Mouse (Mus musculus): ENCODE data around the gene Hcfc1r1. TPM values are rescaled to one million over a fixed set of nuclear protein-coding genes. Genes with fewer than 3 reads are reported as not detected.

Hcfc1r1 gene
- total and polyA plus RNA-seq, 2 experiments from 2014 or later = 82.3 to 198 TPM

- Histone ChIP-seq H3K9ac (no peak overlapping the region), H3K27me3 (ENCODE audit: insufficient read depth, low read length) (no peaks in the 10 kb centered on the region), H3K4me3 (ENCODE audit: low read depth, low read length) (no peak overlapping the region), H3K9me3 (ENCODE audit: low read length) (no peaks in the 10 kb centered on the region), H3K27ac (ENCODE audit: low read depth, low read length) (no peak overlapping the region), H3K36me3 (ENCODE audit: insufficient read depth) (no peaks in the 10 kb centered on the region), H3K4me1 (ENCODE audit: insufficient read depth) (no peaks in the 10 kb centered on the region), H3K4me2 (ENCODE audit: low read depth) (no peak overlapping the region)
- DNase-seq (no peak), ATAC-seq (no peak)
- no peak for TF ChIP-seq CTCF (IDR thresholded peaks at IDR 0.05; ENCODE audit: low read depth)
- 39% methylated on average over 1 of the region's 1 CpGs for WGBS
These were observed 46.1 kb downstream of the Hcfc1r1 start for GRCm38 (mm10) chr17:23719455-23719854.

- 90% methylated on average over 2 of the region's 2 CpGs for WGBS
- no peak overlapping the region for H3K9ac ChIP-seq
- H3K4me2 ChIP-seq (ENCODE audit: low read depth) = no peak overlapping the region
- TF ChIP-seq CTCF (IDR thresholded peaks at IDR 0.05; ENCODE audit: low read depth) = no peak
- no peak overlapping the region for H3K27ac ChIP-seq (ENCODE audit: low read depth, low read length)
- no peaks in the 10 kb centered on the region for H3K27me3 ChIP-seq (ENCODE audit: insufficient read depth, low read length)
- no peaks in the 10 kb centered on the region for H3K4me1 ChIP-seq (ENCODE audit: insufficient read depth)
- H3K4me3 ChIP-seq (ENCODE audit: low read depth, low read length) = no peak overlapping the region
- H3K9me3 ChIP-seq (ENCODE audit: low read length) = no peaks in the 10 kb centered on the region
- ATAC-seq (no peak), DNase-seq (no peak)
- no peaks in the 10 kb centered on the region for H3K36me3 ChIP-seq (ENCODE audit: insufficient read depth)
These were observed 48.5 kb downstream of the Hcfc1r1 start for GRCm38 (mm10) chr17:23721886-23722285.

- H3K27me3 ChIP-seq (ENCODE audit: insufficient read depth, low read length) = no peaks in the 10 kb centered on the region
- H3K4me3 ChIP-seq (ENCODE audit: low read depth, low read length) = no peak within 1 kb of the TSS
- H3K9me3 ChIP-seq (ENCODE audit: low read length) = no peaks in the 10 kb centered on the region
- no peak for DNase-seq
- no peak for TF ChIP-seq CTCF (IDR thresholded peaks at IDR 0.05; ENCODE audit: low read depth)
- WGBS = 80% methylated on average over 7 of the region's 7 CpGs
- H3K36me3 ChIP-seq (ENCODE audit: insufficient read depth) = no peaks in the 10 kb centered on the region
- no peak for ATAC-seq
- no peak within 1 kb of the TSS for H3K9ac ChIP-seq
- H3K4me1 ChIP-seq (ENCODE audit: insufficient read depth) = no peaks in the 10 kb centered on the region
- H3K4me2 ChIP-seq (ENCODE audit: low read depth) = no peak within 1 kb of the TSS
- H3K27ac ChIP-seq (ENCODE audit: low read depth, low read length) = no peak within 1 kb of the TSS
These were observed 49.2 kb downstream of the Hcfc1r1 start, which contains the start of gene 1520401A03Rik for GRCm38 (mm10) chr17:23722376-23723125. 1520401A03Rik (minus strand) TSS chr17:23722783.

Other genes starting within 250 kb of the Hcfc1r1 start
- gene Vmn2r117, start 193.9 kb upstream of the Hcfc1r1 start, total RNA-seq (2014; rRNA removed) = not detected in 2 replicates
- gene Vmn2r117, start 193.9 kb upstream of the Hcfc1r1 start, polyA plus RNA-seq (2015; fragmentation: Nextera tagmentation; extraction: Ambion mirVana) = not detected in 2 replicates
- 16.9 and 18.8 TPM in 2 replicates for gene Zfp213, start 109.4 kb upstream of the Hcfc1r1 start, total RNA-seq (2014; rRNA removed)
- gene Zfp213, start 109.4 kb upstream of the Hcfc1r1 start, polyA plus RNA-seq (2015; fragmentation: Nextera tagmentation; extraction: Ambion mirVana) = 10.7 and 10.9 TPM in 2 replicates
- gene Zfp13, start 74.1 kb upstream of the Hcfc1r1 start, total RNA-seq (2014; rRNA removed) = 43.0 and 47.0 TPM in 2 replicates
- gene Zfp13, start 74.1 kb upstream of the Hcfc1r1 start, polyA plus RNA-seq (2015; fragmentation: Nextera tagmentation; extraction: Ambion mirVana) = 21.5 and 23.6 TPM in 2 replicates
- gene Zscan10, start 72.7 kb upstream of the Hcfc1r1 start, total RNA-seq (2014; rRNA removed) = not detected in 2 replicates
- 0.18 and 0.21 TPM in 2 replicates for gene Zscan10, start 72.7 kb upstream of the Hcfc1r1 start, polyA plus RNA-seq (2015; fragmentation: Nextera tagmentation; extraction: Ambion mirVana)
- 0.31 and 0.48 TPM in 2 replicates for gene Mmp25, start 28.3 kb upstream of the Hcfc1r1 start, total RNA-seq (2014; rRNA removed)
- gene Mmp25, start 28.3 kb upstream of the Hcfc1r1 start, polyA plus RNA-seq (2015; fragmentation: Nextera tagmentation; extraction: Ambion mirVana) = 0.91 and 1.1 TPM in 2 replicates
- 0.14 TPM in 1 of 2 replicates, not detected in the other for gene Bicdl2, start 13.1 kb upstream of the Hcfc1r1 start, total RNA-seq (2014; rRNA removed)
- gene Bicdl2, start 13.1 kb upstream of the Hcfc1r1 start, polyA plus RNA-seq (2015; fragmentation: Nextera tagmentation; extraction: Ambion mirVana) = 0.12 TPM in 1 of 2 replicates, not detected in the other
- 14.7 and 18.2 TPM in 2 replicates for gene Thoc6, start 286 bp downstream of the Hcfc1r1 start, total RNA-seq (2014; rRNA removed)
- gene Thoc6, start 286 bp downstream of the Hcfc1r1 start, polyA plus RNA-seq (2015; fragmentation: Nextera tagmentation; extraction: Ambion mirVana) = 18.0 and 21.1 TPM in 2 replicates
- gene Tnfrsf12a, start 3.9 kb downstream of the Hcfc1r1 start, total RNA-seq (2014; rRNA removed) = 1.4 and 3.9 TPM in 2 replicates
- gene Tnfrsf12a, start 3.9 kb downstream of the Hcfc1r1 start, polyA plus RNA-seq (2015; fragmentation: Nextera tagmentation; extraction: Ambion mirVana) = 2.0 and 3.6 TPM in 2 replicates
- gene Cldn6, start 5.7 kb downstream of the Hcfc1r1 start, total RNA-seq (2014; rRNA removed) = 0.31 and 1.8 TPM in 2 replicates
- gene Cldn6, start 5.7 kb downstream of the Hcfc1r1 start, polyA plus RNA-seq (2015; fragmentation: Nextera tagmentation; extraction: Ambion mirVana) = 0.39 and 0.76 TPM in 2 replicates
- 0.54 TPM in 1 of 2 replicates, not detected in the other for gene Cldn9, start 10.4 kb downstream of the Hcfc1r1 start, total RNA-seq (2014; rRNA removed)
- 0.25 and 0.62 TPM in 2 replicates for gene Cldn9, start 10.4 kb downstream of the Hcfc1r1 start, polyA plus RNA-seq (2015; fragmentation: Nextera tagmentation; extraction: Ambion mirVana)
- not detected in 2 replicates for gene 1520401A03Rik, start 49.2 kb downstream of the Hcfc1r1 start, total RNA-seq (2014; rRNA removed)
- not detected in 2 replicates for gene 1520401A03Rik, start 49.2 kb downstream of the Hcfc1r1 start, polyA plus RNA-seq (2015; fragmentation: Nextera tagmentation; extraction: Ambion mirVana)
- gene Pkmyt1, start 52.7 kb downstream of the Hcfc1r1 start, total RNA-seq (2014; rRNA removed) = 9.1 and 16.3 TPM in 2 replicates
- gene Pkmyt1, start 52.7 kb downstream of the Hcfc1r1 start, polyA plus RNA-seq (2015; fragmentation: Nextera tagmentation; extraction: Ambion mirVana) = 14.1 and 14.5 TPM in 2 replicates
- 51.9 and 54.9 TPM in 2 replicates for gene Paqr4, start 67.3 kb downstream of the Hcfc1r1 start, total RNA-seq (2014; rRNA removed)
- gene Paqr4, start 67.3 kb downstream of the Hcfc1r1 start, polyA plus RNA-seq (2015; fragmentation: Nextera tagmentation; extraction: Ambion mirVana) = 48.8 and 56.9 TPM in 2 replicates
- 0.38 and 0.90 TPM in 2 replicates for gene Kremen2, start 72.2 kb downstream of the Hcfc1r1 start, total RNA-seq (2014; rRNA removed)
- 0.23 and 0.82 TPM in 2 replicates for gene Kremen2, start 72.2 kb downstream of the Hcfc1r1 start, polyA plus RNA-seq (2015; fragmentation: Nextera tagmentation; extraction: Ambion mirVana)
- gene Flywch1, start 98.0 kb downstream of the Hcfc1r1 start, total RNA-seq (2014; rRNA removed) = 167 and 189 TPM in 2 replicates
- 117 and 135 TPM in 2 replicates for gene Flywch1, start 98.0 kb downstream of the Hcfc1r1 start, polyA plus RNA-seq (2015; fragmentation: Nextera tagmentation; extraction: Ambion mirVana)
- 55.0 and 69.2 TPM in 2 replicates for gene Flywch2, start 112.5 kb downstream of the Hcfc1r1 start, total RNA-seq (2014; rRNA removed)
- gene Flywch2, start 112.5 kb downstream of the Hcfc1r1 start, polyA plus RNA-seq (2015; fragmentation: Nextera tagmentation; extraction: Ambion mirVana) = 77.4 and 79.2 TPM in 2 replicates
- 106 and 147 TPM in 2 replicates for gene Srrm2, start 116.9 kb downstream of the Hcfc1r1 start, total RNA-seq (2014; rRNA removed)
- gene Srrm2, start 116.9 kb downstream of the Hcfc1r1 start, polyA plus RNA-seq (2015; fragmentation: Nextera tagmentation; extraction: Ambion mirVana) = 218 and 384 TPM in 2 replicates
- gene Elob, start 155.5 kb downstream of the Hcfc1r1 start, total RNA-seq (2014; rRNA removed) = 1,186 and 1,488 TPM in 2 replicates
- gene Elob, start 155.5 kb downstream of the Hcfc1r1 start, polyA plus RNA-seq (2015; fragmentation: Nextera tagmentation; extraction: Ambion mirVana) = 1,394 and 1,814 TPM in 2 replicates
- gene Prss33, start 162.5 kb downstream of the Hcfc1r1 start, total RNA-seq (2014; rRNA removed) = not detected in 2 replicates
- not detected in 2 replicates for gene Prss33, start 162.5 kb downstream of the Hcfc1r1 start, polyA plus RNA-seq (2015; fragmentation: Nextera tagmentation; extraction: Ambion mirVana)
- 0.57 TPM in 1 of 2 replicates, not detected in the other for gene Prss32, start 170.3 kb downstream of the Hcfc1r1 start, total RNA-seq (2014; rRNA removed)
- 0.20 and 0.30 TPM in 2 replicates for gene Prss32, start 170.3 kb downstream of the Hcfc1r1 start, polyA plus RNA-seq (2015; fragmentation: Nextera tagmentation; extraction: Ambion mirVana)
- 0.31 and 1.0 TPM in 2 replicates for gene Prss41, start 170.6 kb downstream of the Hcfc1r1 start, total RNA-seq (2014; rRNA removed)
- 1.0 and 1.3 TPM in 2 replicates for gene Prss41, start 170.6 kb downstream of the Hcfc1r1 start, polyA plus RNA-seq (2015; fragmentation: Nextera tagmentation; extraction: Ambion mirVana)
- gene Prss21, start 194.5 kb downstream of the Hcfc1r1 start, total RNA-seq (2014; rRNA removed) = not detected in 2 replicates
- gene Prss21, start 194.5 kb downstream of the Hcfc1r1 start, polyA plus RNA-seq (2015; fragmentation: Nextera tagmentation; extraction: Ambion mirVana) = not detected in 2 replicates
- gene Dcpp1, start 207.3 kb downstream of the Hcfc1r1 start, total RNA-seq (2014; rRNA removed) = not detected in 2 replicates
- gene Dcpp1, start 207.3 kb downstream of the Hcfc1r1 start, polyA plus RNA-seq (2015; fragmentation: Nextera tagmentation; extraction: Ambion mirVana) = not detected in 2 replicates
- not detected in 2 replicates for gene Dcpp2, start 207.3 kb downstream of the Hcfc1r1 start, total RNA-seq (2014; rRNA removed)
- gene Dcpp2, start 207.3 kb downstream of the Hcfc1r1 start, polyA plus RNA-seq (2015; fragmentation: Nextera tagmentation; extraction: Ambion mirVana) = not detected in 2 replicates
- not detected in 2 replicates for gene Dcpp3, start 243.9 kb downstream of the Hcfc1r1 start, total RNA-seq (2014; rRNA removed)
- gene Dcpp3, start 243.9 kb downstream of the Hcfc1r1 start, polyA plus RNA-seq (2015; fragmentation: Nextera tagmentation; extraction: Ambion mirVana) = not detected in 2 replicates